Mouse (Mus musculus): ENCODE results near the gene Actr5.

- TF ChIP-seq POLR2A (IDR thresholded peaks at IDR 0.05; ENCODE audit: low read depth, low read length) (no peak), CTCF (IDR thresholded peaks at IDR 0.05; ENCODE audit: extremely low read depth, insufficient read depth, insufficient read length, insufficient replicate concordance) (no peak)
Measured at GRCm38 (mm10) chr2:158629414-158629813, 4.7 kb downstream of the Actr5 start.

All from spleen, adult 2 months (tissue).